Mouse (Mus musculus) limb, embryonic 10.5 days (tissue): ENCODE measurements around the gene Fam3c. TPM values are rescaled to one million over a fixed set of nuclear protein-coding genes. Genes with fewer than 3 reads are reported as not detected.

ENCODE experiments used
- DNase-seq: peaks from one replicate; pipeline ENCODE4 v3.0.0-alpha.2; 2017; ENCODE audit warnings: low spot score
- H3K27ac ChIP-seq: fragments of 300-500 bp; sonication (generic); 2 replicates; pipeline ENCODE4 v1.5.1; 2016; ENCODE audit warnings: mild to moderate bottlenecking
- H3K27me3 ChIP-seq: fragments of 300-500 bp; sonication (generic); 2 replicates; pipeline ENCODE4 v1.6.1; 2016; ENCODE audit warnings: low read depth, mild to moderate bottlenecking; ENCODE audit not compliant: poor library complexity, severe bottlenecking
- H3K36me3 ChIP-seq: fragments of 300-500 bp; sonication (generic); 2 replicates; pipeline ENCODE4 v1.6.1; 2016; ENCODE audit warnings: mild to moderate bottlenecking, moderate library complexity
- H3K4me1 ChIP-seq: fragments of 300-500 bp; sonication (generic); 2 replicates; pipeline ENCODE4 v1.6.1; 2016
- H3K4me3 ChIP-seq: fragments of 300-500 bp; sonication (generic); 2 replicates; pipeline ENCODE4 v1.5.1; 2016; ENCODE audit warnings: mild to moderate bottlenecking, moderate library complexity
- H3K9me3 ChIP-seq: fragments of 300-500 bp; sonication (generic); replicated peaks from 2 replicates; pipeline ENCODE4 v1.6.1; 2016; ENCODE audit warnings: mild to moderate bottlenecking
- WGBS: fragments of 180-500 bp; shearing (Covaris S2); methylation state at CpG from one replicate; pipeline ENCODE4 v1.1.7; 2016; 5-methylcytosine and 5-hydroxymethylcytosine counted together
- polyA plus RNA-seq: library from polyadenylated mRNA; unstranded; fragments of >200 nt; fragmentation: Nextera tagmentation; extraction: Ambion mirVana; gene quantifications from 2 replicates; pipeline ENCODE4 v1.2.1, GENCODE M21; 2016

Gene Fam3c
- polyA plus RNA-seq = 27.4 and 28.8 TPM in 2 replicates

- WGBS = 0% methylated on average over 37 of the region's 38 CpGs
- Histone ChIP-seq H3K36me3 (no peaks in the 10 kb centered on the region), H3K4me1 (peaks cover 16% of the 10 kb centered on the region), H3K9me3 (no peaks in the 10 kb centered on the region), H3K27me3 (no peaks in the 10 kb centered on the region), H3K4me3 (peak within 1 kb of the TSS; percentile 71), H3K27ac (peak within 1 kb of the TSS; percentile 94)
- peak; percentile 99 for DNase-seq
These were observed at the start of gene Fam3c for GRCm38 (mm10) chr6:22356086-22356507. Gene Fam3c (minus strand): TSS chr6:22356243.

- Histone ChIP-seq H3K36me3 (no peaks in the 10 kb centered on the region), H3K27ac (no peak overlapping the region), H3K4me3 (no peak overlapping the region), H3K9me3 (no peaks in the 10 kb centered on the region), H3K4me1 (no peaks in the 10 kb centered on the region), H3K27me3 (no peaks in the 10 kb centered on the region)
- no peak for DNase-seq
- WGBS = 88% methylated on average over 3 of the region's 3 CpGs
These were observed 49.0 kb upstream of the Fam3c start for GRCm38 (mm10) chr6:22405021-22405420.

GRCm38 (mm10) chr6:22403736-22404135 lies 47.7 kb upstream of the Fam3c start:
- H3K4me1 ChIP-seq = no peaks in the 10 kb centered on the region
- no peak for DNase-seq
- WGBS = 86% methylated on average over 5 of the region's 5 CpGs
- H3K9me3 ChIP-seq = no peaks in the 10 kb centered on the region
- H3K4me3 ChIP-seq = no peak overlapping the region
- H3K27me3 ChIP-seq = no peaks in the 10 kb centered on the region
- H3K27ac ChIP-seq = no peak overlapping the region
- H3K36me3 ChIP-seq = no peaks in the 10 kb centered on the region

GRCm38 (mm10) chr6:22403317-22403716 lies 47.3 kb upstream of the Fam3c start:
- no peaks in the 10 kb centered on the region for H3K9me3 ChIP-seq
- WGBS = 83% methylated on average over 9 of the region's 9 CpGs

GRCm38 (mm10) chr6:22402548-22403164 lies 46.6 kb upstream of the Fam3c start:
- Histone ChIP-seq H3K36me3 (no peaks in the 10 kb centered on the region), H3K4me3 (no peak overlapping the region), H3K27me3 (no peaks in the 10 kb centered on the region), H3K9me3 (no peaks in the 10 kb centered on the region), H3K27ac (no peak overlapping the region), H3K4me1 (no peaks in the 10 kb centered on the region)
- no peak for DNase-seq
- WGBS = 88% methylated on average over 13 of the region's 13 CpGs

More at GRCm38 (mm10) chr6:22403317-22403716, 47.3 kb upstream of the Fam3c start:
- Histone ChIP-seq H3K27ac (no peak overlapping the region), H3K27me3 (no peaks in the 10 kb centered on the region), H3K4me3 (no peak overlapping the region), H3K4me1 (no peaks in the 10 kb centered on the region), H3K36me3 (no peaks in the 10 kb centered on the region)
- no peak for DNase-seq

- Histone ChIP-seq H3K27ac (no peak overlapping the region), H3K36me3 (no peaks in the 10 kb centered on the region), H3K4me1 (no peaks in the 10 kb centered on the region), H3K9me3 (no peaks in the 10 kb centered on the region), H3K27me3 (no peaks in the 10 kb centered on the region), H3K4me3 (no peak overlapping the region)
- DNase-seq = no peak
- 83% methylated on average over 5 of the region's 5 CpGs for WGBS
These were observed 46.0 kb upstream of the Fam3c start for GRCm38 (mm10) chr6:22402037-22402436.

- 90% methylated on average over 7 of the region's 7 CpGs for WGBS
These were observed 42.2 kb upstream of the Fam3c start for GRCm38 (mm10) chr6:22398079-22398774.

GRCm38 (mm10) chr6:22395207-22395606 lies 39.2 kb upstream of the Fam3c start:
- Histone ChIP-seq H3K4me3 (no peak overlapping the region), H3K9me3 (no peaks in the 10 kb centered on the region), H3K27me3 (no peaks in the 10 kb centered on the region), H3K27ac (no peak overlapping the region), H3K36me3 (no peaks in the 10 kb centered on the region), H3K4me1 (no peaks in the 10 kb centered on the region)
- WGBS = 71% methylated on average over 3 of the region's 3 CpGs
- DNase-seq = no peak

More at GRCm38 (mm10) chr6:22398079-22398774, 42.2 kb upstream of the Fam3c start:
- Histone ChIP-seq H3K27ac (no peak overlapping the region), H3K9me3 (no peaks in the 10 kb centered on the region), H3K4me1 (no peaks in the 10 kb centered on the region), H3K36me3 (no peaks in the 10 kb centered on the region), H3K4me3 (no peak overlapping the region), H3K27me3 (no peaks in the 10 kb centered on the region)
- no peak for DNase-seq

GRCm38 (mm10) chr6:22390654-22391365 lies 34.8 kb upstream of the Fam3c start:
- WGBS = 87% methylated on average over 13 of the region's 13 CpGs
- no peak for DNase-seq
- no peaks in the 10 kb centered on the region for H3K27me3 ChIP-seq
- no peaks in the 10 kb centered on the region for H3K4me1 ChIP-seq
- no peaks in the 10 kb centered on the region for H3K9me3 ChIP-seq
- no peak overlapping the region for H3K4me3 ChIP-seq
- no peaks in the 10 kb centered on the region for H3K36me3 ChIP-seq
- H3K27ac ChIP-seq = no peak overlapping the region

- Histone ChIP-seq H3K36me3 (no peaks in the 10 kb centered on the region), H3K9me3 (no peaks in the 10 kb centered on the region), H3K4me1 (no peaks in the 10 kb centered on the region), H3K4me3 (no peak overlapping the region), H3K27me3 (no peaks in the 10 kb centered on the region), H3K27ac (no peak overlapping the region)
- WGBS = 89% methylated on average over 5 of the region's 5 CpGs
- no peak for DNase-seq
These were observed 29.3 kb upstream of the Fam3c start for GRCm38 (mm10) chr6:22385254-22385870.

- no peak for DNase-seq
- 96% methylated on average over 3 of the region's 3 CpGs for WGBS
- no peak overlapping the region for H3K27ac ChIP-seq
- H3K4me3 ChIP-seq = no peak overlapping the region
- no peaks in the 10 kb centered on the region for H3K4me1 ChIP-seq
- H3K27me3 ChIP-seq = no peaks in the 10 kb centered on the region
- H3K36me3 ChIP-seq = no peaks in the 10 kb centered on the region
- no peaks in the 10 kb centered on the region for H3K9me3 ChIP-seq
These were observed 24.2 kb upstream of the Fam3c start for GRCm38 (mm10) chr6:22380269-22380668.

GRCm38 (mm10) chr6:22379831-22380230 lies 23.8 kb upstream of the Fam3c start:
- 100% methylated on average over 1 of the region's 1 CpGs for WGBS
- Histone ChIP-seq H3K36me3 (no peaks in the 10 kb centered on the region), H3K9me3 (no peaks in the 10 kb centered on the region), H3K27ac (no peak overlapping the region), H3K4me1 (no peaks in the 10 kb centered on the region), H3K4me3 (no peak overlapping the region), H3K27me3 (no peaks in the 10 kb centered on the region)
- DNase-seq = no peak

GRCm38 (mm10) chr6:22378462-22378861 lies 22.4 kb upstream of the Fam3c start:
- Histone ChIP-seq H3K27ac (no peak overlapping the region), H3K27me3 (no peaks in the 10 kb centered on the region), H3K9me3 (no peaks in the 10 kb centered on the region), H3K4me1 (no peaks in the 10 kb centered on the region), H3K36me3 (no peaks in the 10 kb centered on the region), H3K4me3 (no peak overlapping the region)
- 87% methylated on average over 5 of the region's 5 CpGs for WGBS
- DNase-seq = no peak
